Mouse (Mus musculus): Measurements from ENCODE around the gene Srd5a1. TPM values are rescaled to one million over a fixed set of nuclear protein-coding genes. Genes with fewer than 3 reads are reported as not detected.
"Not testable (repeated sequence)": the region's sequence is repeated elsewhere in the genome, so short reads cannot be mapped to it uniquely, and the experiment has no call there.

Gene Srd5a1
- polyA plus RNA-seq, 1 experiment: 3.2 TPM

- peaks cover 99% of the 10 kb centered on the region for H3K36me3 ChIP-seq (replicated peaks; ENCODE audit: low read length)
- no peaks in the 10 kb centered on the region for H3K9me3 ChIP-seq
- H3K4me1 ChIP-seq: no peaks in the 10 kb centered on the region
- H3K27me3 ChIP-seq (replicated peaks): no peaks in the 10 kb centered on the region
- no peak overlapping the region for H3K4me3 ChIP-seq (replicated peaks)
- TF ChIP-seq FLI1 (IDR thresholded peaks at IDR 0.05; ENCODE audit: low read length) (no peak), GATA1 (IDR thresholded peaks at IDR 0.05; ENCODE audit: borderline replicate concordance, low read length) (no peak)
These were observed 19.3 kb upstream of the Srd5a1 start for GRCm38 (mm10) chr13:69630576-69630975.

GRCm38 (mm10) chr13:69627941-69628340 is 16.7 kb upstream of the Srd5a1 start:
- no peaks in the 10 kb centered on the region for H3K27me3 ChIP-seq (replicated peaks)
- TF ChIP-seq FLI1 (IDR thresholded peaks at IDR 0.05; ENCODE audit: low read length) (no peak), GATA1 (IDR thresholded peaks at IDR 0.05; ENCODE audit: borderline replicate concordance, low read length) (no peak)
- H3K4me1 ChIP-seq: no peaks in the 10 kb centered on the region
- peaks cover 99% of the 10 kb centered on the region for H3K36me3 ChIP-seq (replicated peaks; ENCODE audit: low read length)
- H3K4me3 ChIP-seq (replicated peaks): no peak overlapping the region
- no peaks in the 10 kb centered on the region for H3K9me3 ChIP-seq

- TF ChIP-seq FLI1 (IDR thresholded peaks at IDR 0.05; ENCODE audit: low read length) (no peak), GATA1 (IDR thresholded peaks at IDR 0.05; ENCODE audit: borderline replicate concordance, low read length) (no peak)
- H3K36me3 ChIP-seq (replicated peaks; ENCODE audit: low read length): peaks cover 98% of the 10 kb centered on the region
- H3K4me1 ChIP-seq: no peaks in the 10 kb centered on the region
- no peaks in the 10 kb centered on the region for H3K9me3 ChIP-seq
- no peak overlapping the region for H3K4me3 ChIP-seq (replicated peaks)
- H3K27me3 ChIP-seq (replicated peaks): no peaks in the 10 kb centered on the region
These were observed 13.3 kb upstream of the Srd5a1 start for GRCm38 (mm10) chr13:69624510-69624909.

GRCm38 (mm10) chr13:69623843-69624242 is 12.6 kb upstream of the Srd5a1 start:
- H3K36me3 ChIP-seq (replicated peaks; ENCODE audit: low read length): peaks cover 98% of the 10 kb centered on the region
- no peaks in the 10 kb centered on the region for H3K9me3 ChIP-seq
- no peaks in the 10 kb centered on the region for H3K27me3 ChIP-seq (replicated peaks)
- TF ChIP-seq GATA1 (IDR thresholded peaks at IDR 0.05; ENCODE audit: borderline replicate concordance, low read length): no peak
- no peak for TF ChIP-seq FLI1 (IDR thresholded peaks at IDR 0.05; ENCODE audit: low read length)
- no peak overlapping the region for H3K4me3 ChIP-seq (replicated peaks)
- H3K4me1 ChIP-seq: no peaks in the 10 kb centered on the region

- H3K4me1 ChIP-seq: peaks cover 24% of the 10 kb centered on the region
- peaks cover 84% of the 10 kb centered on the region for H3K36me3 ChIP-seq (replicated peaks; ENCODE audit: low read length)
- no peaks in the 10 kb centered on the region for H3K9me3 ChIP-seq
- H3K27me3 ChIP-seq (replicated peaks): no peaks in the 10 kb centered on the region
- no peak overlapping the region for H3K4me3 ChIP-seq (replicated peaks)
- TF ChIP-seq GATA1 (IDR thresholded peaks at IDR 0.05; ENCODE audit: borderline replicate concordance, low read length): no peak
- no peak for TF ChIP-seq FLI1 (IDR thresholded peaks at IDR 0.05; ENCODE audit: low read length)
These were observed 5.5 kb upstream of the Srd5a1 start for GRCm38 (mm10) chr13:69616716-69617115.

GRCm38 (mm10) chr13:69612175-69612544 is 918 bp upstream of the Srd5a1 start:
- Histone ChIP-seq H3K9me3 (no peaks in the 10 kb centered on the region), H3K4me1 (peaks cover 52% of the 10 kb centered on the region), H3K36me3 (replicated peaks; ENCODE audit: low read length) (peaks cover 40% of the 10 kb centered on the region), H3K4me3 (replicated peaks) (peak overlapping the region; percentile 99), H3K27me3 (replicated peaks) (no peaks in the 10 kb centered on the region)
- TF ChIP-seq GATA1 (IDR thresholded peaks at IDR 0.05; ENCODE audit: borderline replicate concordance, low read length): no peak

- no peaks in the 10 kb centered on the region for H3K27me3 ChIP-seq (replicated peaks)
- H3K4me1 ChIP-seq: peaks cover 48% of the 10 kb centered on the region
- H3K36me3 ChIP-seq (replicated peaks; ENCODE audit: low read length): peaks cover 27% of the 10 kb centered on the region
- no peaks in the 10 kb centered on the region for H3K9me3 ChIP-seq
- TF ChIP-seq GATA1 (IDR thresholded peaks at IDR 0.05; ENCODE audit: borderline replicate concordance, low read length) (no peak), FLI1 (IDR thresholded peaks at IDR 0.05; ENCODE audit: low read length) (no peak)
- H3K4me3 ChIP-seq (replicated peaks): peak overlapping the region; percentile 99
These were observed 368 bp downstream of the Srd5a1 start for GRCm38 (mm10) chr13:69610751-69611397.

- Histone ChIP-seq H3K4me1 (peaks cover 55% of the 10 kb centered on the region), H3K36me3 (replicated peaks; ENCODE audit: low read length) (peaks cover 7% of the 10 kb centered on the region), H3K4me3 (replicated peaks) (no peak overlapping the region), H3K9me3 (no peaks in the 10 kb centered on the region), H3K27me3 (replicated peaks) (no peaks in the 10 kb centered on the region)
- TF ChIP-seq FLI1 (IDR thresholded peaks at IDR 0.05; ENCODE audit: low read length): no peak
- no peak for TF ChIP-seq GATA1 (IDR thresholded peaks at IDR 0.05; ENCODE audit: borderline replicate concordance, low read length)
These were observed 2.5 kb downstream of the Srd5a1 start for GRCm38 (mm10) chr13:69608734-69609133.

GRCm38 (mm10) chr13:69604670-69605069 is 6.6 kb downstream of the Srd5a1 start:
- Histone ChIP-seq H3K27me3 (replicated peaks) (no peaks in the 10 kb centered on the region), H3K36me3 (replicated peaks; ENCODE audit: low read length) (no peaks in the 10 kb centered on the region), H3K9me3 (no peaks in the 10 kb centered on the region), H3K4me1 (peaks cover 35% of the 10 kb centered on the region), H3K4me3 (replicated peaks) (no peak overlapping the region)
- TF ChIP-seq FLI1 (IDR thresholded peaks at IDR 0.05; ENCODE audit: low read length): no peak
- no peak for TF ChIP-seq GATA1 (IDR thresholded peaks at IDR 0.05; ENCODE audit: borderline replicate concordance, low read length)

GRCm38 (mm10) chr13:69601321-69601720 is 9.9 kb downstream of the Srd5a1 start:
- no peaks in the 10 kb centered on the region for H3K36me3 ChIP-seq (replicated peaks; ENCODE audit: low read length)
- no peak for TF ChIP-seq GATA1 (IDR thresholded peaks at IDR 0.05; ENCODE audit: borderline replicate concordance, low read length)
- no peak for TF ChIP-seq FLI1 (IDR thresholded peaks at IDR 0.05; ENCODE audit: low read length)

GRCm38 (mm10) chr13:69600863-69601262 is 10.4 kb downstream of the Srd5a1 start:
- peaks cover 19% of the 10 kb centered on the region for H3K4me1 ChIP-seq
- not testable (repeated sequence) for H3K36me3 ChIP-seq (replicated peaks; ENCODE audit: low read length); H3K9me3 ChIP-seq; H3K4me3 ChIP-seq (replicated peaks); H3K27me3 ChIP-seq (replicated peaks)

More at GRCm38 (mm10) chr13:69601321-69601720, 9.9 kb downstream of the Srd5a1 start:
- Histone ChIP-seq H3K4me1 (peaks cover 19% of the 10 kb centered on the region), H3K9me3 (no peaks in the 10 kb centered on the region), H3K4me3 (replicated peaks) (no peak overlapping the region), H3K27me3 (replicated peaks) (no peaks in the 10 kb centered on the region)

All from megakaryocyte, embryonic 14.5 days (primary cell).